Mouse (Mus musculus) spleen, adult 2 months (tissue): Measurements from ENCODE around the gene Marveld3. TPM values are rescaled to one million over a fixed set of nuclear protein-coding genes. Genes with fewer than 3 reads are reported as not detected.
A peak's percentile ranks its signal among the peaks of the same experiment; 100 is the strongest.

ENCODE experiments used
- DNase-seq, 2 experiments: peaks; one replicate each; pipeline versions ENCODE4 v3.0.0 to v3.0.0-alpha.2; 2012 to 2021; ENCODE audit warnings: low spot score in 2 of 2, low read depth in 1 of 2
- H3K27ac ChIP-seq: fragments of 200-500 bp; 2 replicates; pipeline ENCODE4 v1.5.1; 2012; ENCODE audit warnings: low read length, inconsistent platforms; ENCODE audit not compliant: insufficient read depth
- H3K27me3 ChIP-seq: fragments of 200-500 bp; 2 replicates; pipeline ENCODE4 v1.6.1; 2012; ENCODE audit warnings: mild to moderate bottlenecking, moderate library complexity, low read length, inconsistent platforms; ENCODE audit not compliant: control insufficient read depth, insufficient read depth
- H3K36me3 ChIP-seq: fragments of 200-500 bp; 2 replicates; pipeline ENCODE4 v1.6.1; 2012; ENCODE audit warnings: mild to moderate bottlenecking, low read length, inconsistent platforms; ENCODE audit not compliant: control insufficient read depth, insufficient read depth
- H3K4me1 ChIP-seq: fragments of 200-500 bp; 2 replicates; pipeline ENCODE4 v1.6.1; 2011; ENCODE audit warnings: inconsistent platforms; ENCODE audit not compliant: control insufficient read depth, insufficient read depth, insufficient read length
- H3K4me3 ChIP-seq: fragments of 200-500 bp; 2 replicates; pipeline ENCODE4 v1.5.1; 2011; ENCODE audit warnings: mild to moderate bottlenecking, inconsistent platforms; ENCODE audit not compliant: insufficient read depth, insufficient read length; ENCODE audit errors: extremely low read depth
- CTCF ChIP-seq: fragments of 200-500 bp; IDR thresholded peaks from 2 replicates; pipeline ENCODE4 v1.5.1; 2011; ENCODE audit warnings: mild to moderate bottlenecking, inconsistent platforms; ENCODE audit not compliant: insufficient read depth, insufficient read length, insufficient replicate concordance; ENCODE audit errors: extremely low read depth
- POLR2A ChIP-seq: fragments of 200-500 bp; IDR thresholded peaks from 2 replicates; pipeline ENCODE4 v1.6.1; 2011; ENCODE audit warnings: low read depth, low read length, inconsistent platforms
- WGBS: fragments of 180-500 bp; shearing (Covaris S2); methylation state at CpG from one replicate; pipeline ENCODE4 v1.1.7; 2018; 5-methylcytosine and 5-hydroxymethylcytosine counted together
- polyA plus RNA-seq: library from polyadenylated mRNA; depleted of rRNA; stranded (reverse); fragments of >200 nt; gene quantifications from 2 replicates; pipeline ENCODE4 v1.2.3, GENCODE M21; 2012

The Marveld3 gene
- polyA plus RNA-seq, 1 experiment, result 0.11 TPM

DNA sequence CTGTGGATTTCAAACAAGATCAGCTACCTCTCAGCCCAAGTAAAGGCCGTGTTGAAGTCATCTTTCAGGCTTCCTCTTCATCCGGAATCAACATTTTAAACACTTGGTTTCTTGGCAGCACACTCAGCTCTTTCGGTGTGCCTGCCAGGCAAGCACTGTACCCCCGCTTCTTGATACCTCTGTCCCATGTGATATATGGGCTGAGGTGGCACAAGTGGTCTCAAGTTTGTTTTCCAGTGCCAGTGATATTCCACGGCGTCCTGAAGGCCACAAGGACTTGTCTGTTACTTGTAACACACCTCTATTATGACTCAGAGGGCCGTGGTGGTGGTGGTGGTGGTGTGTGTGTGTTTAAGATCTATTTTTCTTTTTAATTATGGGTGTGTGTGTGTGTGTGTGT is 16.3 kb downstream of the Marveld3 start:
- DNase-seq, result no peak
- H3K4me1 ChIP-seq, result no peaks in the 10 kb centered on the region
- no peak overlapping the region for H3K27ac ChIP-seq
- H3K36me3 ChIP-seq, result peaks cover 7% of the 10 kb centered on the region
- 88% methylated on average over 7 of the region's 7 CpGs for WGBS
- no peak for TF ChIP-seq CTCF
- no peak for TF ChIP-seq POLR2A
- H3K4me3 ChIP-seq, result no peak overlapping the region
- peaks cover 5% of the 10 kb centered on the region; the same call in 1 of the 2 replicates for H3K27me3 ChIP-seq

DNA sequence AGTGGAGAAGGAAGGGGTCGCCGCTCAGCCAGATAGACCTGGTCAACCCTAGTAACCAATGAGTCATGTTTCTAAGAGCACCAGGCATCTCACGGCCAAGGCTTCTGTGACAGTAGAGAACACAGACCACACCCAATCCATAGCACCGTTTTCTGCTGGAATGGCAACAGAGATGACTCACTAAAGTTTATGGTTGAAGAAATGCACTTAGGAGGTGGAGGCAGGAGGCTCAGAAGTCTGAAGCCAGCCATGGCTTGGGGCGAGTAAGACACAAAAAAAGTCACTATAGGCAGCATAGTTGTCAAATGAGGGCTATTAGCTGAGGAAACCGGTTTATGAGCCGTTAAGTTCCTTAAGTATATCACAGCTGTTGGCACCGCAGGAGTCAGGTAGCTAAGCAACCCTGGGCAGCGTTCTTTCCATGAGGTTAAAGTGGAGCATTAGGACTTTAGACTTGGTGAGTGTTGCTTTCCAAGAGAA is 16.8 kb downstream of the Marveld3 start:
- no peaks in the 10 kb centered on the region for H3K4me1 ChIP-seq
- peaks cover 12% of the 10 kb centered on the region for H3K36me3 ChIP-seq
- peaks cover 5% of the 10 kb centered on the region; the same call in 1 of the 2 replicates for H3K27me3 ChIP-seq
- H3K4me3 ChIP-seq, result no peak overlapping the region
- WGBS, result 84% methylated on average over 9 of the region's 9 CpGs
- TF ChIP-seq CTCF (no peak), POLR2A (no peak)
- H3K27ac ChIP-seq, result no peak overlapping the region
- no peak for DNase-seq

DNA sequence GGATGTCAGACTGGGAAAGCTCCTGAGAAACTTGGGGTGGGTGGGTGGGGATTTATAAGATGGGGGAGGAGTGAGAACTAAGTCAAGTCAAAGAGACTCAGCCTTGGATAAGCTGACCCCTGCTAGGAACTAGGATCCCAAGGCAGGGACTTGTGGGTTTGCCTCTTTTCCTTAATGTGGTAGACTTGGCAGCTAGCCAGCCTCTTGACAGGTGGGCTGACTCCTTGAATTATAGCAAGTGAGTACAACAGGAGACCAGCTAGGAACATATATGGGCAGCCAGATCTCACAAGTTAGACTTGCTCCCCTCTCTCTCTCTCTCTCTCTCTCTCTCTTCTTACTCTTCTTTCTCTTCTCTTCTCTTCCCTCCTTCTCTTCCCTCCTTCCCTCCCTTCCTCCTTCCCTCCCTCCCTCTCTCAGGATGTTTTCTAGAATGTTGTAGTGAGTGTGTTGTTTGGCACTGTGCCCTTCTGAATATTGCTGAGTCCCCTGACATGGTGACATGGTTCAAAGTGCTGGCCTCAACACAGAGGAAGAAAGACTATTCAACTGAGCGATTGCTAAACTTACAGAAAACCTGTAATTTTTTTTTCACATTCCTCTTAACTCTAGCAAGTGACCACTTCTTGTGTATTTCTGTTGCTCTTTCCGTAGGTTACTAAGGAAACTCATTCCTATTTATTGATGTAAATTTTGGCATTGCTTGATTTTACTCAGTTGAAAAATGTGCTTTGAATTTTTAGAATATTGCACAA is 20.2 kb downstream of the Marveld3 start:
- peaks cover 24% of the 10 kb centered on the region for H3K36me3 ChIP-seq
- no peaks in the 10 kb centered on the region for H3K4me1 ChIP-seq
- TF ChIP-seq POLR2A (no peak), CTCF (no peak)
- DNase-seq, result no peak
- H3K4me3 ChIP-seq, result no peak overlapping the region
- no peaks in the 10 kb centered on the region for H3K27me3 ChIP-seq
- no peak overlapping the region for H3K27ac ChIP-seq
- WGBS, result 79% methylated on average over 2 of the region's 2 CpGs

DNA sequence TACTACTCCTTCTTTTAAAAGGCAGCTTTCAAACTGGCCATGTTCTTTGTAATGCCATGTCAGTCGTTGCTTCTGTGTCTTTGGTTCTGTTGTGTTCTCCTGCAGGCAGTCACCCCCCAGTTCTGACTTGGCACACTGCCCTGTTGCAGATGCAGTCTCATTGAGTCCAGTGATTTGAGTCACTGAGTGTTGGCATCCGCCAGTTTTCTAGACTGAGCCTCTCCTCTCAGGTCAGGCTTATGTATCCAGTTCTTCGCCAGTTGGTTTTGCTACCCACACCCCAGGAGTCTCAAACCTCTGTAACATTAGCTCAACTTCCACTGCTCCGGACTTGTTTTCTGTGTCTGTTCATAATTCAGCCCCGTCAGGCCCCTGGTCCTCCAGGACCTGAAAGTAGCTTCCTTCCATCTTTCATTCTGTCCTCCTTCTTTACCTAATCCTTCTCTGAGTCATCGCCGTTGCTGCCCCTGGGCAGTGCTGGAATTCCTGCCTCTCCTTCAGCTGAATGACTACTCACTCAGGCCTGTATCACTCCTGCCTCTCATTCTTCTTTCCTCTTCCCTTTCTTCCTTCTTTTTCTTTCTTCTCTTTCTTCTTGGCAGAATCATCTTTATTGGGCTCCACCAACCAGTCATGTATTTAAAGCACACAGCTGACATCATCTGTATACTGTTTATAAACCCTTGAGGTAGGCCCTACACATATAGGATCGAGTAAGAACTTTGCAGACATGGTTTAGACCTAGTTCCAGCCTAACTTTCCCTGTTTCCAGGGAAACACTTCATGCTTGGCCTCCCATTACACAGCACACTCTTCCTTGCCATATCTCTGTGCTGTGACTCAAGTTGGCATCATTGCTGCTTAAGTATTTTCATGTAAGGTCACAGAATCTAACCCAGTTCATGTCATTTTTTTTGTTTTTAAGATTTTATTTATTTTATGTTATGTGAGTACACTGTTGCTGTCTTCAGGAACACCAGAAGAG is 41.3 kb downstream of the Marveld3 start:
- H3K4me3 ChIP-seq, result no peak overlapping the region
- H3K36me3 ChIP-seq, result peaks cover 8% of the 10 kb centered on the region
- no peaks in the 10 kb centered on the region for H3K4me1 ChIP-seq
- H3K27ac ChIP-seq, result no peak overlapping the region
- H3K27me3 ChIP-seq, result no peaks in the 10 kb centered on the region
- TF ChIP-seq CTCF (no peak), POLR2A (no peak)
- 94% methylated on average over 8 of the region's 8 CpGs for WGBS
- no peak for DNase-seq

DNA sequence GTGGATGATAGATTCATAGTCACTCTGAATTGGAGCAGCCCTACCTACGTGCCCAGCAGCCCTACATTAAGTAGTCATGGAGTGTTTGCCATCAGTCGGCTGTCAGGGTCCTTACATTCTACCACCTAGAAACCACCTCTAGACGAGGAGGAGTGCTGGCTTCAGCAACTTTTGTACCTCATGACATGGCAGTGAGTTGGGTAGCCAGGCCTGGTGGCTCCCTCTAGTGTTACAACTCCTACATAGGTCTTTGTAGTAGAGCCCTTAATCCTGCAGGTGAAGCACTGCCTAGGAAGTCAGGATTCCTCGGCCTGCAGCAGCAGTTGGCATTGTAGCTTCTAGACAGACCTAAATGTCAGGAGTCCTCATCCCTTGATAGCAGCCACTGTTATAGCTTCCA is 44.7 kb downstream of the Marveld3 start:
- 48% methylated on average over 4 of the region's 4 CpGs for whole genome bisulfite sequencing
- H3K27me3 ChIP-seq, result no peaks in the 10 kb centered on the region
- TF ChIP-seq POLR2A (no peak), CTCF (peak; percentile 51; the same call in 1 of the 2 replicates)
- H3K36me3 ChIP-seq, result peaks cover 12% of the 10 kb centered on the region
- H3K4me3 ChIP-seq, result no peak overlapping the region
- peak; percentile 36 to 46 for DNase-seq
- no peak overlapping the region for H3K27ac ChIP-seq
- H3K4me1 ChIP-seq, result no peaks in the 10 kb centered on the region

DNA sequence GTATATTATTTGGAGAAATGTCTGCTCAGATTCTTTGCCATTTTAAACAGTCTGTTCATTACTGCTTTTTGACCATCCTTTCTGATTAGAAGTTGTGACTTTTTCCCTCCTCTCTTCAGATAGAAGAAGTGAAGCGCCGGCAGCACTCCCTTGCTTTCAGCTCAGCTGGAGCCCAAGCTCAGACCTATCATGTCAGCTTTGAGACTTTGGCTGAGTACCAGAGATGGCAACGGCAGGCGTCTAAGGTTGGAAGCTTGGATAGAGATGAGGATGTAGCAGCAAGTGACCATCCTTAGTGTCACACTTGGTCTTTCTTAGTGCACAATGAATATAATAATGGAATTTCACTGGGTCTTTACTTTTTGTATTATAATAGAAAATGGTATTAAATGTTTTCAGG is 54.6 kb downstream of the Marveld3 start:
- H3K27ac ChIP-seq, result no peak overlapping the region
- WGBS, result 98% methylated on average over 4 of the region's 4 CpGs
- no peak for TF ChIP-seq CTCF
- no peak for TF ChIP-seq POLR2A
- no peak for DNase-seq
- no peaks in the 10 kb centered on the region for H3K27me3 ChIP-seq
- H3K4me1 ChIP-seq, result peaks cover 2% of the 10 kb centered on the region; the same call in 1 of the 2 replicates
- no peak overlapping the region for H3K4me3 ChIP-seq
- peaks cover 6% of the 10 kb centered on the region for H3K36me3 ChIP-seq
